Mouse (Mus musculus) gastrocnemius, postnatal 14 days (tissue): ENCODE measurements around the gene Polr2j. TPM values are rescaled to one million over a fixed set of nuclear protein-coding genes. Genes with fewer than 3 reads are reported as not detected.
"Not testable (repeated sequence)": the region's sequence is repeated elsewhere in the genome, so short reads cannot be mapped to it uniquely, and the experiment has no call there.

Experiments
- DNase-seq: peaks from one replicate; pipeline ENCODE4 v3.0.0; 2021; ENCODE audit warnings: mixed read lengths
- intact Hi-C: fragments of 180-260 bp; cut with DNase I; formaldehyde crosslinking; loops from one replicate; pipeline ENCODE4 v1.15.1; 2025; ENCODE audit warnings: low total_unique reads
- microRNA-seq, 2 experiments: library from miRNA; unstranded; fragments of <30 nt; microRNA quantifications; one replicate each; pipeline ENCODE4 v1.2.0; 2021
- total RNA-seq, 2 experiments: library from RNA; stranded (reverse); gene quantifications; 2 replicates each; pipeline ENCODE4 v1.2.3; 2021

The Polr2j gene
- total RNA-seq, 2 experiments from 2014 or later = 52.9 to 66.0 TPM

GRCm38 (mm10) chr5:136152365-136152764 lies 35.9 kb downstream of the Polr2j start:
- DNase-seq = peak; percentile 65
- intact Hi-C loops = no loop called here

- intact Hi-C loops = no loop called here
- peak; percentile 55 for DNase-seq
Measured at GRCm38 (mm10) chr5:136155399-136155798, 39.0 kb downstream of the Polr2j start.

GRCm38 (mm10) chr5:136160084-136160483 lies 43.7 kb downstream of the Polr2j start:
- intact Hi-C loops = not testable (repeated sequence)
- peak; percentile 76 for DNase-seq

GRCm38 (mm10) chr5:136163807-136164474 lies 47.5 kb downstream of the Polr2j start:
- DNase-seq = no peak
- intact Hi-C loops = no loop called here

- no peak for DNase-seq
- intact Hi-C loops = no loop called here
Measured at GRCm38 (mm10) chr5:136165246-136165645, 48.8 kb downstream of the Polr2j start.

- no peak for DNase-seq
- intact Hi-C loops = no loop called here
Measured at GRCm38 (mm10) chr5:136167296-136167695, 50.9 kb downstream of the Polr2j start.

- no peak for DNase-seq
- intact Hi-C loops = no loop called here
Measured at GRCm38 (mm10) chr5:136168071-136168470, 51.6 kb downstream of the Polr2j start.

GRCm38 (mm10) chr5:136169626-136170511 lies 53.4 kb downstream of the Polr2j start:
- intact Hi-C loops = no loop called here
- DNase-seq = peak; percentile 33

- DNase-seq = peak; percentile 82
- intact Hi-C loops = no loop called here
Measured at GRCm38 (mm10) chr5:136170512-136171362, 54.3 kb downstream of the Polr2j start, which contains the start of gene Orai2. Gene Orai2 (minus strand): TSS chr5:136170713.

- DNase-seq = no peak
- intact Hi-C loops = no loop called here
Measured at GRCm38 (mm10) chr5:136171363-136172341, 55.2 kb downstream of the Polr2j start.

Small RNAs within 50 kb of the gene (microRNA-seq; reads per million reads assigned to microRNA genes)
- 0.50 to 2.5 reads per million in 2 experiments for gene Mir7035

Other genes with a start within 250 kb of the Polr2j start
- gene Hspb1, start 228.7 kb upstream of the Polr2j start, total RNA-seq = 100 to 1,000 TPM; 257 to 459 TPM
- 100 to 1,000 TPM; 305 to 325 TPM for gene Ywhag, start 182.0 kb upstream of the Polr2j start, total RNA-seq
- gene Ssc4d, start 142.1 kb upstream of the Polr2j start, total RNA-seq = 1 to 10 TPM in 1 of 2 experiments, under 1 TPM in 1; 0.73 to 1.6 TPM
- not detected for gene Zp3, start 136.5 kb upstream of the Polr2j start, total RNA-seq
- gene Dtx2, start 121.8 kb upstream of the Polr2j start, total RNA-seq = 1 to 10 TPM; 6.7 to 7.5 TPM
- not detected for gene Upk3b, start 78.1 kb upstream of the Polr2j start, total RNA-seq
- gene Upk3bl, start 62.1 kb upstream of the Polr2j start, total RNA-seq = under 1 TPM in 1 of 2 experiments, not detected in 1; 0.27 TPM
- 10 to 100 TPM; 14.6 to 15.3 TPM for gene Rasa4, start 32.7 kb upstream of the Polr2j start, total RNA-seq
- gene Lrwd1, start 19.4 kb downstream of the Polr2j start, total RNA-seq = 1 to 10 TPM; 4.0 to 4.3 TPM
- gene Alkbh4, start 19.5 kb downstream of the Polr2j start, total RNA-seq = 1 to 10 TPM; 4.4 to 5.1 TPM
- 1 to 10 TPM; 2.7 to 3.2 TPM for gene Orai2, start 54.1 kb downstream of the Polr2j start, total RNA-seq
- 10 to 100 TPM; 24.2 to 25.1 TPM for gene Prkrip1, start 82.3 kb downstream of the Polr2j start, total RNA-seq
- 1 to 10 TPM; 4.6 to 8.0 TPM for gene Sh2b2, start 129.9 kb downstream of the Polr2j start, total RNA-seq